Comparison of ENCODE assay signal across 25 mouse cellular contexts in genomic region chr5:9163411-9163810, GRCm38 (mm10). TPM values are rescaled to one million over a fixed set of nuclear protein-coding genes. Genes with fewer than 3 reads are reported as not detected.
DNase-seq lines count a peak whose midpoint lies in the region.
"Had no signal": no experiment of that assay in that cellular context is flagged by ENCODE, and none has a peak within 500 bp of the region (broad histone marks: within the 10 kb centered on the region; RNA-seq: fewer than 3 reads in every experiment).

No protein-coding gene starts in this region.

- DNase-seq in ES-CJ7 (ENCODE audit: low read depth, low spot score) (peak; percentile 63), R1 (ENCODE audit: low read depth, low spot score) (peak; percentile 80)
- DNase-seq in brain, adult 2 months (ENCODE audit: low read depth, low spot score): peak; percentile 60
- no peak for DNase-seq in gastrocnemius, postnatal 36 days
- no peak for DNase-seq in cerebellum, adult 11 months
- DNase-seq in left cerebral cortex, postnatal 10 days (ENCODE audit: extremely low spot score in 1 of 2, low spot score in 2 of 2): no peak
- no peak for DNase-seq in hindbrain, embryonic 10.5 days (ENCODE audit: low spot score)
- DNase-seq: adrenal gland, adult 8-10 months; adrenal gland, postnatal 14 days; adrenal gland, postnatal 36 days; cerebellum, adult 11-12 months; cerebellum, adult 2 months; cerebellum, adult 9-10 months; cerebellum, postnatal 10 days; cerebellum, postnatal 25 days; embryo, embryonic 11 days; forebrain, postnatal 0 days had no signal

- H3K27ac ChIP-seq in hindbrain, embryonic 10.5 days: no peak overlapping the region
- H3K27ac ChIP-seq: embryonic facial prominence, embryonic 13.5 days; embryonic facial prominence, embryonic 15.5 days; forebrain, embryonic 13.5 days; forebrain, embryonic 15.5 days had no signal

- intact Hi-C loops in gastrocnemius, postnatal 36 days (cut with DNase I): no loop called here
- intact Hi-C loops in left cerebral cortex, postnatal 10 days (cut with DNase I): loop anchor here (5.0 kb wide), 1 partner anchor 104 kb away; the partner anchor contains the start of gene 9330182L06Rik

- H3K4me3 ChIP-seq in hindbrain, embryonic 10.5 days: no peak overlapping the region
- H3K4me3 ChIP-seq: embryonic facial prominence, embryonic 13.5 days; erythroblast, embryonic 14.5 days; forebrain, embryonic 10.5 days; forebrain, embryonic 13.5 days; forebrain, embryonic 15.5 days had no signal

- 90% methylated on average over 3 of the region's 3 CpGs for WGBS in hindbrain, embryonic 10.5 days

- H3K36me3 ChIP-seq in hindbrain, embryonic 10.5 days: peaks cover 9% of the 10 kb centered on the region; the same call in 1 of the 2 replicates
- H3K36me3 ChIP-seq: embryonic facial prominence, embryonic 15.5 days; forebrain, embryonic 15.5 days had no signal

- no peaks in the 10 kb centered on the region for H3K27me3 ChIP-seq in hindbrain, embryonic 10.5 days (ENCODE audit: insufficient read depth, poor library complexity, severe bottlenecking)
- H3K27me3 ChIP-seq: embryonic facial prominence, embryonic 13.5 days; embryonic facial prominence, embryonic 15.5 days; forebrain, embryonic 13.5 days; forebrain, embryonic 15.5 days; Patski had no signal

- peaks cover 13% of the 10 kb centered on the region for H3K4me1 ChIP-seq in hindbrain, embryonic 10.5 days (replicated peaks)

- no peaks in the 10 kb centered on the region for H3K9me3 ChIP-seq in hindbrain, embryonic 10.5 days
- H3K9me3 ChIP-seq: embryonic facial prominence, embryonic 13.5 days; embryonic facial prominence, embryonic 15.5 days; forebrain, embryonic 10.5 days; forebrain, embryonic 13.5 days; forebrain, embryonic 15.5 days; G1E had no signal

RNA-seq across cellular contexts. Expression of gene Dmtf1, which starts 1.8 kb away (rescaled TPM):
- 1 to 10 TPM; 7.0 to 7.2 TPM for total RNA-seq in gastrocnemius, postnatal 36 days (2021)
- 10 to 100 TPM; 46.7 to 48.0 TPM for total RNA-seq in left cerebral cortex, postnatal 10 days (2021)
- 54.9 and 61.2 TPM in 2 replicates for polyA plus RNA-seq in hindbrain, embryonic 10.5 days (2016; fragmentation: Nextera tagmentation; extraction: Ambion mirVana)

Comparison
In these comparisons a context has a peak if more than half of its experiments do, and no peak if none do; other contexts are left out.
1. DNase-seq: peak in ES-CJ7 (single experiment), R1 (single experiment) and brain, adult 2 months (single experiment); none in gastrocnemius, postnatal 36 days (0 of 2), cerebellum, adult 11 months (single experiment), left cerebral cortex, postnatal 10 days (0 of 2) and hindbrain, embryonic 10.5 days (single experiment).
2. RNA of gene Dmtf1, which starts 1.8 kb away (total RNA-seq): 46.7 to 48.0 TPM in left cerebral cortex, postnatal 10 days; 7.0 to 7.2 TPM in gastrocnemius, postnatal 36 days; every median in the first group is over 4 times any median in the second.